Mouse (Mus musculus) urinary bladder, postnatal 14 days (tissue): ENCODE measurements around the gene Gucd1.
"Not testable (repeated sequence)": the region's sequence is repeated elsewhere in the genome, so short reads cannot be mapped to it uniquely, and the experiment has no call there.

Experiments used
- DNase-seq: peaks from one replicate; pipeline ENCODE4 v3.0.0; 2021; ENCODE audit warnings: low spot score

Gene Gucd1

GRCm38 (mm10) chr10:75517758-75518143, at the start of gene Gucd1:
Gene Gucd1 (minus strand): TSS chr10:75517972.
- peak; percentile 97 for DNase-seq

- not testable (repeated sequence) for DNase-seq
Measured at GRCm38 (mm10) chr10:75566765-75567164, 49.0 kb upstream of the Gucd1 start.

GRCm38 (mm10) chr10:75566321-75566720, 48.5 kb upstream of the Gucd1 start:
- no peak for DNase-seq

GRCm38 (mm10) chr10:75565906-75566305, 48.1 kb upstream of the Gucd1 start:
- no peak for DNase-seq

GRCm38 (mm10) chr10:75565436-75565835, 47.7 kb upstream of the Gucd1 start:
- DNase-seq, result no peak

- no peak for DNase-seq
Measured at GRCm38 (mm10) chr10:75564687-75565265, 47.0 kb upstream of the Gucd1 start.

- no peak for DNase-seq
Measured at GRCm38 (mm10) chr10:75562596-75562995, 44.8 kb upstream of the Gucd1 start.

GRCm38 (mm10) chr10:75561071-75561654, 43.4 kb upstream of the Gucd1 start, which contains the start of gene Ggt1:
Gene Ggt1 (plus strand): TSS chr10:75561604.
- DNase-seq, result no peak

GRCm38 (mm10) chr10:75560549-75560899, 42.8 kb upstream of the Gucd1 start:
- DNase-seq, result no peak

GRCm38 (mm10) chr10:75559676-75560548, 42.1 kb upstream of the Gucd1 start, which contains the start of gene Lrrc75b:
Gene Lrrc75b (minus strand): TSS chr10:75560330.
- DNase-seq, result peak; percentile 50

- no peak for DNase-seq
Measured at GRCm38 (mm10) chr10:75559041-75559675, 41.4 kb upstream of the Gucd1 start.

- DNase-seq, result peak; percentile 57
Measured at GRCm38 (mm10) chr10:75558515-75558914, 40.7 kb upstream of the Gucd1 start.

- DNase-seq, result peak; percentile 47
Measured at GRCm38 (mm10) chr10:75556026-75556425, 38.3 kb upstream of the Gucd1 start.

- no peak for DNase-seq
Measured at GRCm38 (mm10) chr10:75555557-75555956, 37.8 kb upstream of the Gucd1 start.

GRCm38 (mm10) chr10:75554090-75554489, 36.3 kb upstream of the Gucd1 start:
- no peak for DNase-seq

- DNase-seq, result no peak
Measured at GRCm38 (mm10) chr10:75552701-75553450, 35.1 kb upstream of the Gucd1 start.

- no peak for DNase-seq
Measured at GRCm38 (mm10) chr10:75552106-75552505, 34.3 kb upstream of the Gucd1 start.

GRCm38 (mm10) chr10:75551175-75551574, 33.4 kb upstream of the Gucd1 start:
- DNase-seq, result no peak

- no peak for DNase-seq
Measured at GRCm38 (mm10) chr10:75549886-75550285, 32.1 kb upstream of the Gucd1 start.

GRCm38 (mm10) chr10:75548486-75548885, 30.7 kb upstream of the Gucd1 start:
- DNase-seq, result no peak

GRCm38 (mm10) chr10:75547901-75548300, 30.1 kb upstream of the Gucd1 start:
- DNase-seq, result no peak

GRCm38 (mm10) chr10:75536123-75536522, 18.4 kb upstream of the Gucd1 start:
- DNase-seq, result no peak
